Mouse (Mus musculus) MEL (cell line): ENCODE data around the gene Cnih3. TPM values are rescaled to one million over a fixed set of nuclear protein-coding genes. Genes with fewer than 3 reads are reported as not detected.

ENCODE experiments used
- DNase-seq: peaks from one replicate; pipeline ENCODE4 v3.0.0; 2011; ENCODE audit warnings: low read depth, low spot score
- H3K27ac ChIP-seq: 2 replicates; pipeline ENCODE4 v1.5.1; 2012; ENCODE audit warnings: low read depth, mild to moderate bottlenecking, control low read depth, low read length, moderate library complexity; ENCODE audit not compliant: control insufficient read depth
- H3K27me3 ChIP-seq, 2 experiments: fragments of 150-350 bp in 1 of 2; sonication (generic) in 1 of 2; 2 replicates each; pipeline ENCODE4 v1.6.1; 2012; ENCODE audit warnings: low read length in 2 of 2, mild to moderate bottlenecking in 2 of 2, improper control_type of control experiment in 1 of 2, moderate library complexity in 1 of 2; ENCODE audit not compliant: insufficient read depth in 2 of 2, control insufficient read depth in 1 of 2
- H3K36me3 ChIP-seq, 2 experiments: 2 replicates each; pipeline ENCODE4 v1.6.1; 2012 to 2014; ENCODE audit warnings: low read length in 2 of 2, improper control_type of control experiment in 1 of 2, inconsistent platforms in 1 of 2, mild to moderate bottlenecking in 1 of 2; ENCODE audit not compliant: insufficient read depth in 2 of 2, control insufficient read depth in 1 of 2
- H3K4me1 ChIP-seq, 2 experiments: fragments of 150-350 bp in 1 of 2; sonication (generic) in 1 of 2; 2 replicates each; pipeline ENCODE4 v1.6.1; 2012; ENCODE audit warnings: low read length in 2 of 2, improper control_type of control experiment in 1 of 2, mild to moderate bottlenecking in 1 of 2; ENCODE audit not compliant: insufficient read depth in 2 of 2, control insufficient read depth in 1 of 2
- H3K4me3 ChIP-seq, 2 experiments: fragments of 150-350 bp in 1 of 2; sonication (generic) in 1 of 2; 2 replicates each; pipeline ENCODE4 v1.5.1; 2012; ENCODE audit warnings: low read depth in 2 of 2, low read length in 2 of 2, mild to moderate bottlenecking in 2 of 2, moderate library complexity in 2 of 2, control low read depth in 1 of 2, improper control_type of control experiment in 1 of 2; ENCODE audit not compliant: control insufficient read depth in 1 of 2, insufficient read depth in 1 of 2
- H3K79me2 ChIP-seq: 2 replicates; pipeline ENCODE4 v1.6.1; 2012; ENCODE audit warnings: mild to moderate bottlenecking, low read length, moderate library complexity; ENCODE audit not compliant: control insufficient read depth, poor library complexity, insufficient read depth
- H3K9ac ChIP-seq: 2 replicates; pipeline ENCODE4 v1.6.1; 2012; ENCODE audit warnings: low read depth, mild to moderate bottlenecking, control low read depth, low read length, moderate library complexity; ENCODE audit not compliant: control insufficient read depth, poor library complexity, severe bottlenecking
- H3K9me3 ChIP-seq: fragments of 150-350 bp; sonication (generic); replicated peaks from 2 replicates; pipeline ENCODE4 v1.6.1; 2012; ENCODE audit warnings: mild to moderate bottlenecking, low read length, improper control_type of control experiment, moderate library complexity; ENCODE audit not compliant: insufficient read depth
- ELF1 ChIP-seq: IDR thresholded peaks from 2 replicates; pipeline ENCODE4 v1.6.1; 2014; ENCODE audit warnings: low read depth, mild to moderate bottlenecking, inconsistent platforms, low read length, improper control_type of control experiment, moderate library complexity
- EP300 ChIP-seq, 2 experiments: IDR thresholded peaks; 2 replicates each; pipeline ENCODE4 v1.6.1; 2011; ENCODE audit warnings: improper control_type of control experiment in 2 of 2, low read length in 2 of 2, low read depth in 1 of 2, mild to moderate bottlenecking in 1 of 2
- MXI1 ChIP-seq: IDR thresholded peaks from 2 replicates; pipeline ENCODE4 v1.6.1; 2011; ENCODE audit warnings: mild to moderate bottlenecking, low read depth, low read length, improper control_type of control experiment
- MYB ChIP-seq: IDR thresholded peaks from 2 replicates; pipeline ENCODE4 v1.6.1; 2011; ENCODE audit warnings: mild to moderate bottlenecking, low read depth, low read length, improper control_type of control experiment
- POLR2A ChIP-seq, 2 experiments: IDR thresholded peaks; 2 replicates each; pipeline ENCODE4 v1.6.1; 2011 to 2012; ENCODE audit warnings: low read length in 2 of 2, mild to moderate bottlenecking in 2 of 2, control low read depth in 1 of 2, improper control_type of control experiment in 1 of 2, low read depth in 1 of 2, moderate library complexity in 1 of 2; ENCODE audit not compliant: control insufficient read depth in 1 of 2, insufficient read depth in 1 of 2, poor library complexity in 1 of 2
- POLR2AphosphoS5 ChIP-seq: IDR thresholded peaks from 2 replicates; pipeline ENCODE4 v1.6.1; 2012; ENCODE audit warnings: low read depth, borderline replicate concordance, mild to moderate bottlenecking, inconsistent platforms, low read length, moderate library complexity, mixed read lengths
- TAL1 ChIP-seq: IDR thresholded peaks from 2 replicates; pipeline ENCODE4 v1.6.1; 2012; ENCODE audit warnings: mild to moderate bottlenecking, inconsistent platforms, low read length, moderate library complexity, mixed read lengths
- TBP ChIP-seq: IDR thresholded peaks from 2 replicates; pipeline ENCODE4 v1.8.0; 2011; ENCODE audit warnings: low read depth, low read length, improper control_type of control experiment
- UBTF ChIP-seq: IDR thresholded peaks from 2 replicates; pipeline ENCODE4 v1.6.1; 2012; ENCODE audit warnings: low read depth, mild to moderate bottlenecking, inconsistent platforms, low read length, improper control_type of control experiment, moderate library complexity, borderline replicate concordance; ENCODE audit not compliant: insufficient read depth
- ZC3H11A ChIP-seq: IDR thresholded peaks from 2 replicates; pipeline ENCODE4 v1.6.1; 2012; ENCODE audit warnings: low read depth, mild to moderate bottlenecking, inconsistent platforms, low read length, improper control_type of control experiment
- ZNF384 ChIP-seq: IDR thresholded peaks from 2 replicates; pipeline ENCODE4 v1.6.1; 2012; ENCODE audit warnings: low read depth, mild to moderate bottlenecking, inconsistent platforms, low read length, improper control_type of control experiment
- polyA plus RNA-seq, 2 experiments: library from polyadenylated mRNA; stranded (reverse) in 1 of 2; unstranded in 1 of 2; fragments of >175 nt in 1 of 2; fragments of >200 nt in 1 of 2; gene quantifications; 2 replicates each; pipeline versions ENCODE4 v1.2.1 to v1.2.4; 2012; ENCODE audit warnings: low replicate concordance in 2 of 2, low read depth in 1 of 2; ENCODE audit not compliant: insufficient read length in 2 of 2, insufficient read depth in 1 of 2, missing spikeins in 1 of 2
- total RNA-seq: library from RNA; depleted of rRNA; stranded (reverse); fragments of 300-350 nt; gene quantifications from 2 replicates; pipeline ENCODE4 v1.2.3, GENCODE M21; 2012

Cnih3 gene
- total and polyA plus RNA-seq, 3 experiments, result not detected

DNA sequence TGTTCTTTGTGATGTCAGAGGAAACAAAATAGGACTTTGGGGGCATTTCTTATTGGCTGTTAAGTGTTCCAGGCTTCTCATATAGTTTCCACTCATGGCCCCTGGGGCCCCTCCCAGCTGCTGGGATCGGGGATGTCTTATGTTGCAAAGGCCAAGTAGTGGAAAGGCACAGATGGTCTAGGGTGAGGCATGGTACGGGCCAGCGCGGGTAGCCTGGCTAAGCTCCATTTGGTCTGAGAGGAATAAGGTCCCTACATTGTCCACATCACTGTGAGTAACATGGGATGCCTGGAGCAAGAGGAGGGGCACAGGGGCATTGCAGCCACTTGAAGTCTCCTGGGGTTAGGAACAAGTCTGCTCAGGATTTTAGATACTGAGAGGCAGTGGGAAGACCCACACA is 95.1 kb downstream of the Cnih3 start:
- Histone ChIP-seq H3K27ac (no peak overlapping the region), H3K36me3 (no peaks in the 10 kb centered on the region), H3K9ac (no peak overlapping the region)
- no peak for DNase-seq
- TF ChIP-seq ELF1 (no peak), UBTF (no peak), POLR2AphosphoS5 (no peak), ZC3H11A (no peak)
- TF ChIP-seq, all 39 proteins: peak for 0
- no peaks in the 10 kb centered on the region for H3K4me1 ChIP-seq
- no peaks in the 10 kb centered on the region for H3K9me3 ChIP-seq
- H3K79me2 ChIP-seq, result no peaks in the 10 kb centered on the region
- H3K27me3 ChIP-seq, result no peaks in the 10 kb centered on the region; a peak in 1 of 4 replicates
- no peak overlapping the region for H3K4me3 ChIP-seq

- no peaks in the 10 kb centered on the region for H3K9me3 ChIP-seq
- no peaks in the 10 kb centered on the region for H3K4me1 ChIP-seq
- no peaks in the 10 kb centered on the region; a peak in 1 of 4 replicates for H3K27me3 ChIP-seq
- H3K79me2 ChIP-seq, result no peaks in the 10 kb centered on the region
- H3K36me3 ChIP-seq, result no peaks in the 10 kb centered on the region
- DNase-seq, result no peak
- H3K4me3 ChIP-seq, result no peak overlapping the region
- no peak overlapping the region for H3K9ac ChIP-seq
- TF ChIP-seq ZNF384 (no peak), TAL1 (no peak), MXI1 (no peak), EP300 (IDR thresholded peaks at IDR 0.05; ENCODE audit: low read depth in 1 of 2, low read length in 2 of 2) (no peak), MYB (no peak)
- TF ChIP-seq, all 39 proteins: peak for 0
- H3K27ac ChIP-seq, result no peak overlapping the region
These were observed 95.6 kb downstream of the Cnih3 start for GRCm38 (mm10) chr1:181448041-181448440.

DNA sequence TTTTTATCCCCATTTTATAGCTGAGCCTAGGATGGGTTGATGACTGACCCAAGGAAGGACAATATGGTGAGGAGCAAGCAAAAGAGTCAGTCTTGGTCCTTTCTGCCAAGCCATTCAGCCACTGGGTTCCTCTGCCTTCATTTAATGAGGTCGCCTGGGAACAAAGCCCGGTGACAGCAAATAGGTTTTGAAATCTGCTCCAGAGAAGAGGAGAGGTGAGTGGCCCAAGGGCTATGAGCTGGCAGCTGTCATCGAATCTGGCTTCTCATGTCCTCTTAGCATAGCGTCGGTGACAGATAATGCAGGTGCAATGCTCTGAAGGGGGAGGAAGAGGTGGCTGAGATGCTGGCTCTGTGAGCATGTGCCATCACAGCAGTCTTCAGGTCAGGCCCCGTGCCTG is 100.7 kb downstream of the Cnih3 start:
- Histone ChIP-seq H3K79me2 (no peaks in the 10 kb centered on the region), H3K4me1 (no peaks in the 10 kb centered on the region), H3K4me3 (no peak overlapping the region), H3K9ac (no peak overlapping the region), H3K27me3 (peaks cover 0 to 1% of the 10 kb centered on the region in 2 experiments; a peak in 1 of 4 replicates), H3K9me3 (no peaks in the 10 kb centered on the region), H3K27ac (no peak overlapping the region), H3K36me3 (no peaks in the 10 kb centered on the region)
- TF ChIP-seq POLR2A (IDR thresholded peaks at IDR 0.05; ENCODE audit: control insufficient read depth in 1 of 2, insufficient read depth in 1 of 2, low read depth in 1 of 2, low read length in 2 of 2, poor library complexity in 1 of 2), result no peak
- TF ChIP-seq TBP, result no peak
- DNase-seq, result no peak
